Mouse (Mus musculus) urinary bladder, postnatal 0 days (tissue): Measurements from ENCODE around the gene Tmc7. TPM values are rescaled to one million over a fixed set of nuclear protein-coding genes. Genes with fewer than 3 reads are reported as not detected.

Experiments used
- polyA plus RNA-seq: library from polyadenylated mRNA; unstranded; fragments of >200 nt; fragmentation: Nextera tagmentation; extraction: Ambion mirVana; gene quantifications from 2 replicates; pipeline ENCODE4 v1.2.1, GENCODE M21; 2015

Tmc7 gene
- 2.2 and 2.5 TPM in 2 replicates for polyA plus RNA-seq

GRCm38 (mm10) chr7:118584257-118584907 lies at the start of gene Tmc7:
Gene Tmc7, minus strand, starts transcription at chr7:118584736.

GRCm38 (mm10) chr7:118597201-118597600 lies 12.7 kb upstream of the Tmc7 start, which contains the start of gene Tmc5:
Gene Tmc5, plus strand, starts transcription at chr7:118597297.

GRCm38 (mm10) chr7:118533178-118533578 lies 51.4 kb downstream of the Tmc7 start, which contains the start of gene Coq7:
Gene Coq7, minus strand, starts transcription at chr7:118533356.

GRCm38 (mm10) chr7:118491431-118492147 lies 92.9 kb downstream of the Tmc7 start, which contains the start of gene Itpripl2:
Gene Itpripl2, minus strand, starts transcription at chr7:118491975.

Other genes with a start within 250 kb of the Tmc7 start
- gene Syt17, start 136.5 kb downstream of the Tmc7 start, polyA plus RNA-seq = 1.1 and 1.2 TPM in 2 replicates
- 5.0 and 5.5 TPM in 2 replicates for gene Itpripl2, start 92.8 kb downstream of the Tmc7 start, polyA plus RNA-seq
- 75.0 and 81.2 TPM in 2 replicates for gene Coq7, start 51.4 kb downstream of the Tmc7 start, polyA plus RNA-seq
- gene Tmc5, start 12.6 kb upstream of the Tmc7 start, polyA plus RNA-seq = 0.04 TPM in 1 of 2 replicates, not detected in the other
- gene Gde1, start 121.0 kb upstream of the Tmc7 start, polyA plus RNA-seq = 90.1 and 91.2 TPM in 2 replicates
- gene Ccp110, start 127.8 kb upstream of the Tmc7 start, polyA plus RNA-seq = 2.2 and 2.9 TPM in 2 replicates
- gene Vps35l, start 155.5 kb upstream of the Tmc7 start, polyA plus RNA-seq = 46.9 and 48.2 TPM in 2 replicates